Mouse (Mus musculus): Measurements from ENCODE around the gene Cbarp. TPM values are rescaled to one million over a fixed set of nuclear protein-coding genes. Genes with fewer than 3 reads are reported as not detected.

Gene Cbarp
- total and polyA plus RNA-seq, 3 experiments = 5.5 to 74.4 (median 66.6) TPM

DNA sequence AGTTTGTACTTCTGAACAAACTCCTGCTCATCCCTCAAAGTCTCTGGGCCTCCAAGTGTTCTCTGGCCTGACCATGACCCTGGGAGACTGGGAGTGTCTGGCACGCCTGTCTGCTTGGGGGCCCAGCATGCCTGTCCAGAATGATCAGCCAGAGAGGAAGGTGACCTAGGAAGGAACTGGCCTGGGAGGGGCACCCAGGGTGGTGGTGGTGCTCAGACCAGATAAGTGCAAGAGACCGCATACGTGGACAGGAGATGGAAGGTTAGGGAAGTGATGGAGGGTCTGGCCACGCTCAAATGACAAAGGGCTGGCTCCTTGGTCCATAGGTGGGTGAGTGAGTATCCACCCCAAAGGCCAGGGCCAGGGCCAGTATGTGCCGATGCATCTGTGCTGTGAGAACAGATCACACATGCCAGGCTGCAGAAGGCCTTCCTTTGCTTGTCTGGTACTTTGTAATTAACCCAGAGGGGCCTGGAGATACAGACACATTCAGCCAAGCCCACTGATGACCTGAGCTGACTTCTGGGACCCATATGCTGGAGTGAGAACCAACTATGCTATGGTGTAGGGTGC lies 6.6 kb upstream of the Cbarp start:
- ATAC-seq (ENCODE audit: extremely low read depth, insufficient number of reproducible peaks, low FRiP score, poor library complexity, severe bottlenecking) (no peak), DNase-seq (ENCODE audit: low spot score) (no peak)
- H3K4me1 ChIP-seq (ENCODE audit: insufficient read depth, low read depth, low read length) = peaks cover 72% of the 10 kb centered on the region
- H3K27me3 ChIP-seq (ENCODE audit: insufficient read depth, low read length) = no peaks in the 10 kb centered on the region
- no peak for TF ChIP-seq CTCF (IDR thresholded peaks at IDR 0.05; ENCODE audit: low read depth, low read length)
- TF ChIP-seq GATA1 (IDR thresholded peaks at IDR 0.05; ENCODE audit: borderline replicate concordance, low read length) = no peak
- TF ChIP-seq GATA2 (IDR thresholded peaks at IDR 0.05; ENCODE audit: borderline replicate concordance, low read depth, low read length) = no peak
- TF ChIP-seq TAL1 (conservative IDR thresholded peaks at IDR 0.05; ENCODE audit: low read depth, low read length) = no peak
- no peak for TF ChIP-seq POLR2AphosphoS5 (IDR thresholded peaks at IDR 0.05; ENCODE audit: insufficient replicate concordance, low read depth, low read length)
- peak overlapping the region; percentile 94; the same call in 1 of the 2 replicates for H3K4me3 ChIP-seq (ENCODE audit: low read depth, low read length)
- no peaks in the 10 kb centered on the region for H3K9me3 ChIP-seq (replicated peaks)
- peaks cover 71% of the 10 kb centered on the region for H3K36me3 ChIP-seq (replicated peaks)

GRCm38 (mm10) chr10:80146568-80147011 lies 6.0 kb upstream of the Cbarp start:
- no peak for DNase-seq (ENCODE audit: low spot score)

GRCm38 (mm10) chr10:80145896-80146295 lies 5.3 kb upstream of the Cbarp start:
- H3K36me3 ChIP-seq (replicated peaks) = peaks cover 58% of the 10 kb centered on the region
- peak overlapping the region; percentile 58; the same call in 1 of the 2 replicates for H3K4me3 ChIP-seq (ENCODE audit: low read depth, low read length)
- no peak for DNase-seq (ENCODE audit: low spot score)
- no peaks in the 10 kb centered on the region for H3K27me3 ChIP-seq (ENCODE audit: insufficient read depth, low read length)
- no peaks in the 10 kb centered on the region for H3K9me3 ChIP-seq (replicated peaks)
- peaks cover 70% of the 10 kb centered on the region for H3K4me1 ChIP-seq (ENCODE audit: insufficient read depth, low read depth, low read length)
- TF ChIP-seq CTCF (IDR thresholded peaks at IDR 0.05; ENCODE audit: low read depth, low read length) (no peak), TAL1 (conservative IDR thresholded peaks at IDR 0.05; ENCODE audit: low read depth, low read length) (no peak), POLR2AphosphoS5 (IDR thresholded peaks at IDR 0.05; ENCODE audit: insufficient replicate concordance, low read depth, low read length) (no peak), GATA2 (IDR thresholded peaks at IDR 0.05; ENCODE audit: borderline replicate concordance, low read depth, low read length) (no peak), GATA1 (IDR thresholded peaks at IDR 0.05; ENCODE audit: borderline replicate concordance, low read length) (no peak)
- no peak for ATAC-seq (ENCODE audit: extremely low read depth, insufficient number of reproducible peaks, low FRiP score, poor library complexity, severe bottlenecking)

More at GRCm38 (mm10) chr10:80146568-80147011, 6.0 kb upstream of the Cbarp start:
- Histone ChIP-seq H3K36me3 (replicated peaks) (peaks cover 65% of the 10 kb centered on the region), H3K4me3 (ENCODE audit: low read depth, low read length) (peak overlapping the region; percentile 94; the same call in 1 of the 2 replicates), H3K27me3 (ENCODE audit: insufficient read depth, low read length) (no peaks in the 10 kb centered on the region), H3K4me1 (ENCODE audit: insufficient read depth, low read depth, low read length) (peaks cover 70% of the 10 kb centered on the region), H3K9me3 (replicated peaks) (no peaks in the 10 kb centered on the region)
- no peak for ATAC-seq (ENCODE audit: extremely low read depth, insufficient number of reproducible peaks, low FRiP score, poor library complexity, severe bottlenecking)
- TF ChIP-seq CTCF (IDR thresholded peaks at IDR 0.05; ENCODE audit: low read depth, low read length) (no peak), GATA1 (IDR thresholded peaks at IDR 0.05; ENCODE audit: borderline replicate concordance, low read length) (no peak), TAL1 (conservative IDR thresholded peaks at IDR 0.05; ENCODE audit: low read depth, low read length) (no peak), POLR2AphosphoS5 (IDR thresholded peaks at IDR 0.05; ENCODE audit: insufficient replicate concordance, low read depth, low read length) (no peak), GATA2 (IDR thresholded peaks at IDR 0.05; ENCODE audit: borderline replicate concordance, low read depth, low read length) (no peak)

DNA sequence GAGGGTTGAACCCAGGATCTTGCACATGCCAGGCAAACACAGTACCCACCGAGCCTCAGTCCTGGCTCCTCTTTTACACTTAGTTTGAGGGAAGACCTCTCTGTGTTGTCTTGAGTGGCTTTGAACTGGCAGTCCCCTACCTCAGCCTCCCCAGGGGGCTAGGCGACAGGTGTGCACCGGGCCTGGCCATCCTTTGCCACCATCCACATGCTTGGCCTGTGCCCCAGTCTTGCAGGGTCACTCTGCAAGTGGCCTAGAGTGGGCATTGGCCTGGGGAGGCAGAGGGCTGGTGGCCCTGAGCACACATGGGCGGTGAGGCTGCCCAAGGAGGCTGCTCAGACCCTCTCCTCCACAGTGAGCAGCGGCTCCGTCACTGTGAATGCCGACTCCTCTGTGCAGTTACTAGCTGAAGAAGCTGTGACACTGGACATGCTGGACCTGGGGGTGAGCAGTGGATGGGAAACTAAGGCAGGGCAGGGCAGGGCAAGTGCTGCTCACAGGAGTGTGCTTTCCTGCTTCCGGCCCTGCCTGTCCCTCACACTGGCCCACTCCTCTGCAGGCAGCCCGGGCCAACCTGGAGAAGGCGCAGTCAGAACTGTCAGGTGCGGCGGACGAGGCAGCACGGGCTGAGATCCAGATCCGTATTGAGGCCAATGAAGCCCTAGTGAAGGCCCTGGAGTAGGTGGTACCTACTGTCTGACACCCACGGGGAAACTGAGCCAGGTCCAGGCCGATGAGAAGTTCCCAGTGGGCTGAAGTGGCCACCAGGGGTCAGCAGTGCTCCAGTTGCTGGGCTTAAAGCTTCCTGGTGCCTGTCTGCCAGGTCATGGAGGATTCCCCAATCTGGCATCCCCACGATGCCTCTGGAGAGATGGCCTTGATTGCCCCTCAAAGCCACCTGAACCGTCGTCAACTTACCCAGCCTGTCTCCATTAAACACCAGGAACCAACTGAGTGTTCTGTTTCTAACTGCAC lies 4.5 kb upstream of the Cbarp start:
- H3K9me3 ChIP-seq (replicated peaks) = no peaks in the 10 kb centered on the region
- H3K27me3 ChIP-seq (ENCODE audit: insufficient read depth, low read length) = no peaks in the 10 kb centered on the region
- H3K4me1 ChIP-seq (ENCODE audit: insufficient read depth, low read depth, low read length) = peaks cover 78% of the 10 kb centered on the region
- H3K36me3 ChIP-seq (replicated peaks) = peaks cover 55% of the 10 kb centered on the region
- no peak for ATAC-seq (ENCODE audit: extremely low read depth, insufficient number of reproducible peaks, low FRiP score, poor library complexity, severe bottlenecking)
- no peak for DNase-seq (ENCODE audit: low spot score)
- H3K4me3 ChIP-seq (ENCODE audit: low read depth, low read length) = peak overlapping the region; percentile 58; the same call in 1 of the 2 replicates
- TF ChIP-seq GATA1 (IDR thresholded peaks at IDR 0.05; ENCODE audit: borderline replicate concordance, low read length) (no peak), CTCF (IDR thresholded peaks at IDR 0.05; ENCODE audit: low read depth, low read length) (peak; percentile 76)

DNA sequence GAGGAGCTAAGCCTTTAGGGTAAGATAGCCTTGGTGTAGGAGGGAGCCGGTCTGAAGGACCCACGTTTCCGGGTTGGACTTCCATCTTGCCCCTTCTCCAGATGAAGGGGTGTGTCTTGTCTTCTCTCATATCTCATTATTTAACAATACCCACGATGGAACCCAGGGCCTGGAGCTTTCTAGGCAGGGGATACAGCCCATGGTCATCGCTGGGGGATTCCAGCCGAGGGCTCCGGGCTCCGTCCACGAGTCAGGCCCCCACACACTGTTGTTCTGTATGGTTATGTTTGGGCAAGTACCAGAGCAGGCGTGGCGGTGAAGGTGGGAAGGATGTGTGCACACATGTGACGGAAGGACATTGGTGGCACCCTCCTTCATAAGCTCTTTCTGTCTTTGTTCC lies 3.5 kb upstream of the Cbarp start:
- TF ChIP-seq POLR2AphosphoS5 (IDR thresholded peaks at IDR 0.05; ENCODE audit: insufficient replicate concordance, low read depth, low read length) (no peak), GATA1 (IDR thresholded peaks at IDR 0.05; ENCODE audit: borderline replicate concordance, low read length) (no peak), TAL1 (conservative IDR thresholded peaks at IDR 0.05; ENCODE audit: low read depth, low read length) (no peak)
- ATAC-seq (ENCODE audit: extremely low read depth, insufficient number of reproducible peaks, low FRiP score, poor library complexity, severe bottlenecking) = no peak
- no peak for DNase-seq (ENCODE audit: low spot score)
- Histone ChIP-seq H3K9me3 (replicated peaks) (no peaks in the 10 kb centered on the region), H3K4me3 (ENCODE audit: low read depth, low read length) (peak overlapping the region; percentile 50; the same call in 1 of the 2 replicates), H3K27me3 (ENCODE audit: insufficient read depth, low read length) (no peaks in the 10 kb centered on the region), H3K4me1 (ENCODE audit: insufficient read depth, low read depth, low read length) (peaks cover 87% of the 10 kb centered on the region), H3K36me3 (replicated peaks) (peaks cover 49% of the 10 kb centered on the region)

DNA sequence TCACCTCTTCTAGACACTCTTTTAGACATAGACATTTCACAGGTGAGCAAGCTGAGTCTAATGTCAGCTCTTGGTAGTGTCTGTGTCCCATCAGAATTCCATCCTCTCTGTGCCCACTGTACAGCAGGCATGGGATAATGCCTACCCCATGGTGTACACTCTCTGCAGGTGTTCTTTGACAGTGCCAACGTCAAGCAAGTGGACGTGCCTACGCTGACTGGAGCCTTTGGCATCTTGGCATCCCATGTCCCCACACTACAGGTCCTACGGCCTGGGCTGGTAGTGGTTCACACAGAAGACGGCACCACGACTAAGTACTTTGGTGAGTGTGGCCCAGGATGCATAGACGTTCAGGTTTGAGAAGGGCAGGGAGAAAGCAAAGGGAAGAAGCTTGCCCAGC lies 3.0 kb upstream of the Cbarp start:
- TF ChIP-seq POLR2AphosphoS5 (IDR thresholded peaks at IDR 0.05; ENCODE audit: insufficient replicate concordance, low read depth, low read length) = no peak
- TF ChIP-seq GATA1 (IDR thresholded peaks at IDR 0.05; ENCODE audit: borderline replicate concordance, low read length) = no peak
- no peak for TF ChIP-seq GATA2 (IDR thresholded peaks at IDR 0.05; ENCODE audit: borderline replicate concordance, low read depth, low read length)
- no peak for TF ChIP-seq TAL1 (conservative IDR thresholded peaks at IDR 0.05; ENCODE audit: low read depth, low read length)
- TF ChIP-seq CTCF (IDR thresholded peaks at IDR 0.05; ENCODE audit: low read depth, low read length) = no peak
- ATAC-seq (ENCODE audit: extremely low read depth, insufficient number of reproducible peaks, low FRiP score, poor library complexity, severe bottlenecking) (no peak), DNase-seq (ENCODE audit: low spot score) (no peak)
- H3K4me3 ChIP-seq (ENCODE audit: low read depth, low read length) = peak overlapping the region; percentile 50; the same call in 1 of the 2 replicates
- H3K27me3 ChIP-seq (ENCODE audit: insufficient read depth, low read length) = no peaks in the 10 kb centered on the region
- H3K4me1 ChIP-seq (ENCODE audit: insufficient read depth, low read depth, low read length) = peaks cover 92% of the 10 kb centered on the region
- no peaks in the 10 kb centered on the region for H3K9me3 ChIP-seq (replicated peaks)
- H3K36me3 ChIP-seq (replicated peaks) = peaks cover 49% of the 10 kb centered on the region

Data from G1E (cell line).